Mouse (Mus musculus) pancreas, adult 10 weeks (tissue): ENCODE measurements around the gene Nr6a1. TPM values are rescaled to one million over a fixed set of nuclear protein-coding genes. Genes with fewer than 3 reads are reported as not detected.

Source experiments
- polyA plus RNA-seq: library from polyadenylated mRNA; stranded (reverse); fragments of 350-450 nt; fragmentation: Illumina TruSeq; extraction: RNeasy Lipid Tissue Mini Kit (QIAGEN cat#74804); gene quantifications from one replicate; pipeline ENCODE4 v1.2.3, GENCODE M21; 2015; ENCODE audit warnings: low read depth, low replicate concordance; ENCODE audit not compliant: insufficient read depth

Nr6a1 gene
- 1.4 TPM for polyA plus RNA-seq

GRCm38 (mm10) chr2:38927115-38927979, at the start of gene Nr6a1:
Nr6a1 (minus strand) TSS chr2:38927688.

DNA sequence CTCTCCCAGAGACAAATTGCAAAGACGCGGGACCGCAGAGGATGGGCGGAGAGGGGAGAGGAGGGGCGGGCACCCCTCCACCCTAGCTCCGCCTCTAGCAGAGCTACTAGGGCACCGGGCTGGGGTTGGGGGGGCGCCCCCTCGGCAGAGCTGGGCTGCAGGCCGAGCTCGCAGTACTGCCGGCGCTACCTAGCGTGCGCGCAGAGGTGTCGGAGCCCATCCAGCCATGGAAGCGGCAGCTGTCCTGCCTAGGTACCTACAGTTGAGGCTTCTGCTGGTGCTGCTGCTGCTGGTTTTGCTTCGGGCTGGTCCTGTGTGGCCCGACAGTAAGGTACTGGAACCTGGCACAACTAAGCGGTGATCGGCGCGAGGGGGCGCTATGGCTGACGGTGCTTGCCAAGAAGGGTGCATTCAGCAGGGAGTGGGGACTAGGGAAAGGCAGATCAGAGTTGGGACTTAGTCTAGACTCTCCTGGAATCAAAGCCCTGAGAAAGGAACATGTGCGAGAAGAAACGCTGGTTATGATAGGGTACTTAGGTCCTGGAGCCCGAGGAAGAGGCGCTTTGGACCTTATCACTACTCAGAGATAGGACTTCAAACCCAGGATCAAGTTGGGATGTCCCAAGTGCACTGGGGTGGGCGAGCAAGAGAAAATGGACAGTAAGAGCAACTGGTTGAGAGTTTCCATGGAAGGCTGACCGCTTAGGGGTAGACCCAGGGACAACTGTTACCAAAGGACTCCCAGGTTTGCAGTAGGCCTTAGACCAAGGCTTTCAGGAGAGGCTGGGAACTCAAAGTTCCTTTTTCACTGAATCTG, 4.6 kb upstream of the Nr6a1 start, which contains the start of gene Olfml2a:
Olfml2a (plus strand) TSS at position 128 of the 817 bp plus-strand sequence.

DNA sequence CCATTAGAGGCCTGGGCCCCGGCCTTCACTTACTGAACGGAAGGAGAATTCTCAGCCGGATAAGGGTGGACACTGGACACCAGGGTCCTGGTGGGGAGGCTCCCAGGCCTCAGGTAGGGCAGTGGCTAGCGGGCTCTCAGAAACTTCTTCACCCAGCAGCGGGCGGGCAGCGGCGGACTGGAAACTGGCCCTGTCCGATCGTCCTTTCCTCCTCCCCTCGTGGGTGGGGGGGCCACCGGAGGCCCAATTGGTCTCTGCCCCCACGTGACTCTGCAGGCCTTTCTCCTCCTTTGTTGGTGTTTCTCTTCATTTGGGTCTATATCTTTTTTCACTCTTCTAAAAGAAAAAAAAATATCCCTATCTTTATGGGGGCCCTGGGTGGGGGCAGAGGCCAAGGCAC, 213.2 kb downstream of the Nr6a1 start, which contains the start of gene Nr5a1:
Nr5a1 (minus strand) TSS at position 219 of the 400 bp plus-strand sequence.

Other genes starting within 250 kb of the Nr6a1 start
- not detected for gene Nr5a1, start 213.1 kb downstream of the Nr6a1 start, polyA plus RNA-seq
- 2.9 TPM for gene Olfml2a, start 4.3 kb upstream of the Nr6a1 start, polyA plus RNA-seq
- gene Wdr38, start 69.8 kb upstream of the Nr6a1 start, polyA plus RNA-seq, result not detected
- 20.1 TPM for gene Arpc5l, start 77.7 kb upstream of the Nr6a1 start, polyA plus RNA-seq
- gene Rpl35, start 77.9 kb upstream of the Nr6a1 start, polyA plus RNA-seq, result 259 TPM
- gene Golga1, start 137.9 kb upstream of the Nr6a1 start, polyA plus RNA-seq, result 18.0 TPM